Mouse (Mus musculus) cerebellum, adult 2 months (tissue): Measurements from ENCODE around the gene Pde8a. TPM values are rescaled to one million over a fixed set of nuclear protein-coding genes. Genes with fewer than 3 reads are reported as not detected.
A peak's percentile ranks its signal among the peaks of the same experiment; 100 is the strongest.

Source experiments
- DNase-seq, 2 experiments: peaks; one replicate each; pipeline ENCODE4 v3.0.0; 2021
- H3K27ac ChIP-seq: fragments of 200-500 bp; 2 replicates; pipeline ENCODE4 v1.5.1; 2012; ENCODE audit warnings: low read length, control low read depth, inconsistent platforms; ENCODE audit not compliant: insufficient read depth
- H3K27me3 ChIP-seq: fragments of 200-500 bp; 2 replicates; pipeline ENCODE4 v1.6.1; 2012; ENCODE audit warnings: inconsistent platforms, mild to moderate bottlenecking, low read length, moderate library complexity; ENCODE audit not compliant: control insufficient read depth, insufficient read depth
- H3K4me1 ChIP-seq: fragments of 200-500 bp; 2 replicates; pipeline ENCODE4 v1.6.1; 2011; ENCODE audit warnings: low read length; ENCODE audit not compliant: control insufficient read depth, insufficient read depth
- H3K4me3 ChIP-seq: fragments of 200-500 bp; replicated peaks from 2 replicates; pipeline ENCODE3; 2011; ENCODE audit warnings: mild to moderate bottlenecking, low read depth, low read length, control low read depth; ENCODE audit not compliant: insufficient read depth
- CTCF ChIP-seq: fragments of 200-500 bp; IDR thresholded peaks from 2 replicates; pipeline ENCODE4 v1.5.1; 2011; ENCODE audit warnings: low read depth, mild to moderate bottlenecking, control low read depth, low read length, moderate library complexity, borderline replicate concordance; ENCODE audit not compliant: insufficient read depth
- POLR2A ChIP-seq: fragments of 200-500 bp; IDR thresholded peaks from 2 replicates; pipeline ENCODE4 v1.6.1; 2011; ENCODE audit warnings: low read length, control low read depth, borderline replicate concordance; ENCODE audit not compliant: insufficient read depth
- WGBS: fragments of 180-500 bp; shearing (Covaris S2); methylation state at CpG from one replicate; pipeline ENCODE4 v1.1.7; 2018; 5-methylcytosine and 5-hydroxymethylcytosine counted together
- polyA plus RNA-seq: library from polyadenylated mRNA; depleted of rRNA; stranded (reverse); fragments of >200 nt; gene quantifications from 2 replicates; pipeline ENCODE4 v1.2.3, GENCODE M21; 2012

Pde8a gene
- polyA plus RNA-seq, 1 experiment = 21.8 TPM

- Histone ChIP-seq H3K27ac (no peak overlapping the region), H3K27me3 (no peaks in the 10 kb centered on the region), H3K4me1 (peaks cover 10% of the 10 kb centered on the region), H3K4me3 (no peak overlapping the region)
- 25% methylated on average over 8 of the region's 8 CpGs for WGBS
- no peak for DNase-seq
- no peak for TF ChIP-seq POLR2A
- no peak for TF ChIP-seq CTCF
These were observed 129.1 kb downstream of the Pde8a start for GRCm38 (mm10) chr7:81342356-81343094.

- WGBS = 13% methylated on average over 8 of the region's 8 CpGs
- H3K4me1 ChIP-seq = peaks cover 10% of the 10 kb centered on the region
- H3K27ac ChIP-seq = no peak overlapping the region
- no peak for DNase-seq
- H3K27me3 ChIP-seq = no peaks in the 10 kb centered on the region
- H3K4me3 ChIP-seq = peak overlapping the region; percentile 100
- no peak for TF ChIP-seq POLR2A
- no peak for TF ChIP-seq CTCF
These were observed 129.9 kb downstream of the Pde8a start for GRCm38 (mm10) chr7:81343316-81343715.

- no peak for DNase-seq
- WGBS = 4% methylated on average over 10 of the region's 10 CpGs
- H3K27me3 ChIP-seq = no peaks in the 10 kb centered on the region
- no peak overlapping the region for H3K27ac ChIP-seq
- TF ChIP-seq POLR2A (no peak), CTCF (no peak)
- H3K4me1 ChIP-seq = peaks cover 10% of the 10 kb centered on the region
- peak overlapping the region; percentile 100 for H3K4me3 ChIP-seq
These were observed 130.4 kb downstream of the Pde8a start for GRCm38 (mm10) chr7:81343831-81344230.

GRCm38 (mm10) chr7:81344544-81345446, 131.4 kb downstream of the Pde8a start, which contains the start of gene Rps17:
Gene Rps17 (minus strand): TSS chr7:81345254.
- Histone ChIP-seq H3K4me1 (peaks cover 10% of the 10 kb centered on the region), H3K27ac (peak within 1 kb of the TSS; percentile 35; the same call in 1 of the 2 replicates), H3K27me3 (no peaks in the 10 kb centered on the region), H3K4me3 (peak within 1 kb of the TSS; percentile 100)
- TF ChIP-seq POLR2A (peak; percentile 75; the same call in 1 of the 2 replicates), CTCF (peak; percentile 75)
- under 1% methylated on average over 85 of the region's 85 CpGs for WGBS
- peak; percentile 94 to 99 for DNase-seq

- H3K4me1 ChIP-seq = peaks cover 10% of the 10 kb centered on the region
- 62% methylated on average over 15 of the region's 15 CpGs for WGBS
- H3K27ac ChIP-seq = no peak overlapping the region
- TF ChIP-seq CTCF (no peak), POLR2A (no peak)
- DNase-seq = no peak
- no peaks in the 10 kb centered on the region for H3K27me3 ChIP-seq
- peak overlapping the region; percentile 68 for H3K4me3 ChIP-seq
These were observed 132.2 kb downstream of the Pde8a start for GRCm38 (mm10) chr7:81345447-81346170.

GRCm38 (mm10) chr7:81348206-81348605, 134.8 kb downstream of the Pde8a start:
- H3K4me3 ChIP-seq = no peak overlapping the region
- DNase-seq = no peak
- TF ChIP-seq CTCF (no peak), POLR2A (no peak)
- no peak overlapping the region for H3K27ac ChIP-seq
- H3K27me3 ChIP-seq = no peaks in the 10 kb centered on the region
- H3K4me1 ChIP-seq = peaks cover 8% of the 10 kb centered on the region
- 38% methylated on average over 7 of the region's 7 CpGs for WGBS

- WGBS = 83% methylated on average over 4 of the region's 4 CpGs
- Histone ChIP-seq H3K27me3 (no peaks in the 10 kb centered on the region), H3K27ac (no peak overlapping the region)
These were observed 138.4 kb downstream of the Pde8a start for GRCm38 (mm10) chr7:81351826-81352225.

More at GRCm38 (mm10) chr7:81351826-81352225, 138.4 kb downstream of the Pde8a start:
- DNase-seq = no peak
- H3K4me3 ChIP-seq = no peak overlapping the region
- TF ChIP-seq POLR2A (no peak), CTCF (no peak)
- no peaks in the 10 kb centered on the region for H3K4me1 ChIP-seq
